Mouse (Mus musculus): ENCODE results near the gene Nkapl. TPM values are rescaled to one million over a fixed set of nuclear protein-coding genes. Genes with fewer than 3 reads are reported as not detected.

Gene Nkapl
- polyA plus RNA-seq, 1 experiment from 2014 or later: 2.4 TPM

- 17% methylated on average over 10 of the region's 10 CpGs for WGBS
- Histone ChIP-seq H3K27ac (replicated peaks) (peak overlapping the region; percentile 82), H3K9me3 (ENCODE audit: control insufficient read depth, low read length) (no peaks in the 10 kb centered on the region), H3K4me3 (ENCODE audit: low read depth, low read length) (peak overlapping the region; percentile 55), H3K36me3 (ENCODE audit: control insufficient read depth, insufficient read depth, low read length) (peaks cover 6% of the 10 kb centered on the region), H3K9ac (ENCODE audit: low read length) (peak overlapping the region; percentile 68), H3K27me3 (ENCODE audit: control insufficient read depth, insufficient read depth, low read length) (no peaks in the 10 kb centered on the region), H3K4me2 (replicated peaks; ENCODE audit: low read depth) (peak overlapping the region; percentile 90), H3K4me1 (replicated peaks; ENCODE audit: control insufficient read depth, insufficient read depth) (no peaks in the 10 kb centered on the region)
- no peak for DNase-seq (ENCODE audit: low spot score)
- no peak for ATAC-seq (ENCODE audit: low FRiP score, low TSS enrichment)
- TF ChIP-seq EP300 (optimal IDR thresholded peaks at IDR 0.05) (no peak), CTCF (IDR thresholded peaks at IDR 0.05; ENCODE audit: low read depth) (no peak)
Measured at GRCm38 (mm10) chr13:21441207-21441572, 27.1 kb downstream of the Nkapl start.

- under 1% methylated on average over 32 of the region's 32 CpGs for WGBS
- TF ChIP-seq EP300 (optimal IDR thresholded peaks at IDR 0.05) (no peak), CTCF (IDR thresholded peaks at IDR 0.05; ENCODE audit: low read depth) (peak; percentile 68)
- peak within 1 kb of the TSS; percentile 90 for H3K4me2 ChIP-seq (replicated peaks; ENCODE audit: low read depth)
- no peaks in the 10 kb centered on the region for H3K4me1 ChIP-seq (replicated peaks; ENCODE audit: control insufficient read depth, insufficient read depth)
- H3K4me3 ChIP-seq (ENCODE audit: low read depth, low read length): peak within 1 kb of the TSS; percentile 55
- peak; percentile 88 for ATAC-seq (ENCODE audit: low FRiP score, low TSS enrichment)
- H3K9ac ChIP-seq (ENCODE audit: low read length): peak within 1 kb of the TSS; percentile 68
- peak; percentile 79 for DNase-seq (ENCODE audit: low spot score)
- H3K27ac ChIP-seq (replicated peaks): peak within 1 kb of the TSS; percentile 82
- no peaks in the 10 kb centered on the region for H3K9me3 ChIP-seq (ENCODE audit: control insufficient read depth, low read length)
- no peaks in the 10 kb centered on the region for H3K27me3 ChIP-seq (ENCODE audit: control insufficient read depth, insufficient read depth, low read length)
- H3K36me3 ChIP-seq (ENCODE audit: control insufficient read depth, insufficient read depth, low read length): peaks cover 6% of the 10 kb centered on the region
Measured at GRCm38 (mm10) chr13:21440503-21441206, 27.7 kb downstream of the Nkapl start, which contains the start of gene Pgbd1. Gene Pgbd1, minus strand, starts transcription at chr13:21441058.

GRCm38 (mm10) chr13:21435476-21435875 lies 32.8 kb downstream of the Nkapl start:
- H3K36me3 ChIP-seq (ENCODE audit: control insufficient read depth, insufficient read depth, low read length): no peaks in the 10 kb centered on the region
- ATAC-seq (ENCODE audit: low FRiP score, low TSS enrichment) (no peak), DNase-seq (ENCODE audit: low spot score) (no peak)
- no peak overlapping the region for H3K4me3 ChIP-seq (ENCODE audit: low read depth, low read length)
- H3K9ac ChIP-seq (ENCODE audit: low read length): no peak overlapping the region
- H3K9me3 ChIP-seq (ENCODE audit: control insufficient read depth, low read length): no peaks in the 10 kb centered on the region
- H3K4me2 ChIP-seq (replicated peaks; ENCODE audit: low read depth): no peak overlapping the region
- H3K27me3 ChIP-seq (ENCODE audit: control insufficient read depth, insufficient read depth, low read length): no peaks in the 10 kb centered on the region
- no peak overlapping the region for H3K27ac ChIP-seq (replicated peaks)
- H3K4me1 ChIP-seq (replicated peaks; ENCODE audit: control insufficient read depth, insufficient read depth): no peaks in the 10 kb centered on the region
- no peak for TF ChIP-seq EP300 (optimal IDR thresholded peaks at IDR 0.05)
- TF ChIP-seq CTCF (IDR thresholded peaks at IDR 0.05; ENCODE audit: low read depth): no peak
- 80% methylated on average over 4 of the region's 4 CpGs for WGBS

- WGBS: 90% methylated on average over 1 of the region's 1 CpGs
- H3K27ac ChIP-seq (replicated peaks): no peak overlapping the region
- H3K36me3 ChIP-seq (ENCODE audit: control insufficient read depth, insufficient read depth, low read length): no peaks in the 10 kb centered on the region
- TF ChIP-seq EP300 (optimal IDR thresholded peaks at IDR 0.05) (no peak), CTCF (IDR thresholded peaks at IDR 0.05; ENCODE audit: low read depth) (no peak)
- ATAC-seq (ENCODE audit: low FRiP score, low TSS enrichment): no peak
- DNase-seq (ENCODE audit: low spot score): no peak
- H3K4me3 ChIP-seq (ENCODE audit: low read depth, low read length): no peak overlapping the region
- no peaks in the 10 kb centered on the region for H3K4me1 ChIP-seq (replicated peaks; ENCODE audit: control insufficient read depth, insufficient read depth)
- no peak overlapping the region for H3K9ac ChIP-seq (ENCODE audit: low read length)
- no peak overlapping the region for H3K4me2 ChIP-seq (replicated peaks; ENCODE audit: low read depth)
- no peaks in the 10 kb centered on the region for H3K27me3 ChIP-seq (ENCODE audit: control insufficient read depth, insufficient read depth, low read length)
- no peaks in the 10 kb centered on the region for H3K9me3 ChIP-seq (ENCODE audit: control insufficient read depth, low read length)
Measured at GRCm38 (mm10) chr13:21427631-21428030, 40.7 kb downstream of the Nkapl start.

GRCm38 (mm10) chr13:21423301-21423700 lies 45.0 kb downstream of the Nkapl start:
- WGBS: 70% methylated on average over 5 of the region's 5 CpGs
- Histone ChIP-seq H3K36me3 (ENCODE audit: control insufficient read depth, insufficient read depth, low read length) (no peaks in the 10 kb centered on the region), H3K9me3 (ENCODE audit: control insufficient read depth, low read length) (no peaks in the 10 kb centered on the region), H3K4me3 (ENCODE audit: low read depth, low read length) (no peak overlapping the region), H3K9ac (ENCODE audit: low read length) (no peak overlapping the region), H3K27me3 (ENCODE audit: control insufficient read depth, insufficient read depth, low read length) (no peaks in the 10 kb centered on the region), H3K4me2 (replicated peaks; ENCODE audit: low read depth) (no peak overlapping the region), H3K27ac (replicated peaks) (no peak overlapping the region), H3K4me1 (replicated peaks; ENCODE audit: control insufficient read depth, insufficient read depth) (no peaks in the 10 kb centered on the region)
- no peak for DNase-seq (ENCODE audit: low spot score)
- TF ChIP-seq CTCF (IDR thresholded peaks at IDR 0.05; ENCODE audit: low read depth) (no peak), EP300 (optimal IDR thresholded peaks at IDR 0.05) (no peak)
- no peak for ATAC-seq (ENCODE audit: low FRiP score, low TSS enrichment)

GRCm38 (mm10) chr13:21418865-21419264 lies 49.4 kb downstream of the Nkapl start:
- H3K9ac ChIP-seq (ENCODE audit: low read length): no peak overlapping the region
- no peak overlapping the region for H3K4me2 ChIP-seq (replicated peaks; ENCODE audit: low read depth)
- H3K4me1 ChIP-seq (replicated peaks; ENCODE audit: control insufficient read depth, insufficient read depth): no peaks in the 10 kb centered on the region
- TF ChIP-seq CTCF (IDR thresholded peaks at IDR 0.05; ENCODE audit: low read depth) (no peak), EP300 (optimal IDR thresholded peaks at IDR 0.05) (no peak)
- no peak overlapping the region for H3K4me3 ChIP-seq (ENCODE audit: low read depth, low read length)
- no peaks in the 10 kb centered on the region for H3K9me3 ChIP-seq (ENCODE audit: control insufficient read depth, low read length)
- no peaks in the 10 kb centered on the region for H3K27me3 ChIP-seq (ENCODE audit: control insufficient read depth, insufficient read depth, low read length)
- ATAC-seq (ENCODE audit: low FRiP score, low TSS enrichment): peak; percentile 58; the same call in 1 of the 2 replicates
- H3K36me3 ChIP-seq (ENCODE audit: control insufficient read depth, insufficient read depth, low read length): no peaks in the 10 kb centered on the region
- peak; percentile 33 for DNase-seq (ENCODE audit: low spot score)
- WGBS: 50% methylated on average over 6 of the region's 6 CpGs
- H3K27ac ChIP-seq (replicated peaks): no peak overlapping the region

All from stomach, postnatal 0 days (tissue).